Mouse (Mus musculus): ENCODE measurements around the gene Pten. TPM values are rescaled to one million over a fixed set of nuclear protein-coding genes. Genes with fewer than 3 reads are reported as not detected.
A peak's percentile ranks its signal among the peaks of the same experiment; 100 is the strongest.

Gene Pten
- total RNA-seq, 2 experiments from 2014 or later, result 141 to 154 TPM

DNA sequence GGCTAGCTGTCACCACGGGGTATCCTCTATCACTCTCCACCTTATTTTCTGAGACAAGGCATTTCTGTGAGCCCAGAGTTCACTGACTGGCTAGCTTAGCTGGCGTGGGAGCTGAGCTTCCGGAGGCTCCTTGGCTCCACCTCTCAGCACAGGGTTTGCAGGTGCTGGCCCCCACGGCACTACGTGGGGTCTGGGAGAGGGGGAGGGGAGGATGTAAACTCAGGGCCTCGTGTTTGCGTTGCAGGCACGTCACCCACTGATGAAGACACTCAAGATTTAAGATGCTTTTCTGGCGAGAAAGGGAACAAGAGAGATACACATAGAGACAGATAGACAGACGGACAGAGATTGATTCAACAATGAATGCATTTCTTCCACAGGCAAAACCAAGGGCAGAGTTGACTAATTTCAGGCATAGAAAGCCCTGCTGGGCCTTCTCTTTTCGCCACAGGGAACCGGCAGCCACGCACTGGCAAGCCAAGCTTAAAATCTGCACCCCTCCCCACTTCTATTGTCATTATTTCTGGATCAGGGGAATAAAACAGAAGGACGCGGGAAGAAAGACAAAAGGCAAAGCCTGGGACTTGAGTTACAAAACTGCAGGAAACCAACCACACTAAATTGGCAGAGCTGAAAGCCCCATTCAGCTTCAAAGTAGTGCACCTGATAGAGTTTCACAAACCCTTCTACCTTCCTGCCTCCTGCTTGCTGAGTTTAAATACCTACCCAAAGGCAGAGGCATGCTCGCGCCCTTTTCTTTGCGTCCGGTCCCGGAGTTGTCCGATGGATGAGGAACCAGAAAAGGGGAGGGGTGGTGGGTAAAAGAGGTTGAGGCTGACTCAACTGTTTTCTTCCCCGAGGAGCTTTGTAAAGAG lies 30.6 kb upstream of the Pten start:
- intact Hi-C loops (cut with DNase I), result no loop called here
- no peak for TF ChIP-seq CTCF (IDR thresholded peaks at IDR 0.05)
- H3K4me3 ChIP-seq, result no peak overlapping the region
- H3K27ac ChIP-seq, result no peak overlapping the region
- DNase-seq (ENCODE audit: extremely low spot score in 1 of 2, low spot score in 2 of 2), result no peak

GRCm38 (mm10) chr19:32729785-32730184 lies 27.5 kb upstream of the Pten start:
- no peak for DNase-seq (ENCODE audit: extremely low spot score in 1 of 2, low spot score in 2 of 2)
- no peak overlapping the region for H3K4me3 ChIP-seq
- no peak overlapping the region for H3K27ac ChIP-seq
- no peak for TF ChIP-seq CTCF (IDR thresholded peaks at IDR 0.05)
- intact Hi-C loops (cut with DNase I), result no loop called here

GRCm38 (mm10) chr19:32732922-32733321 lies 24.4 kb upstream of the Pten start:
- Histone ChIP-seq H3K27ac (no peak overlapping the region), H3K4me3 (no peak overlapping the region)
- intact Hi-C loops (cut with DNase I), result no loop called here
- no peak for TF ChIP-seq CTCF (IDR thresholded peaks at IDR 0.05)
- DNase-seq (ENCODE audit: extremely low spot score in 1 of 2, low spot score in 2 of 2), result no peak

DNA sequence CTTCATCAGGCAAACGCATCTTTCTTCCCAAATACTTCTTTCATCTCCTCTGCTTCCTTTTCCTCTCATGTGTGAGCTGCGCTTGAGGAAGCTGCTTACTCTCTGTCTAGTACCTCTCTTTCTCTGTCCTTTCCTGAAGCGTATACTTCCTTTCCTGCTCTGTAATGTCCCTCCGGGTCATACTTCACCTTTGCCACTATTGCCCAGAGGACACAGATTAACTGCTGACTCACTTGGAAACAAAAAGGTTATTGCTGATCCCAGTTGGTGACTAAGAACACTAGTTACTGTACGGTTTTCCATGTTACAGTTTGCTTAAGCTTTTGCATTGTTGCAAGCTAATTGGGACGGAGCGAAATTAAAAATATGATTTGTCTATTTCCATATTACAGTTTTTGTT lies 19.5 kb upstream of the Pten start:
- no peak overlapping the region for H3K4me3 ChIP-seq
- intact Hi-C loops (cut with DNase I), result no loop called here
- no peak for DNase-seq (ENCODE audit: extremely low spot score in 1 of 2, low spot score in 2 of 2)
- TF ChIP-seq CTCF (IDR thresholded peaks at IDR 0.05), result no peak
- H3K27ac ChIP-seq, result no peak overlapping the region

DNA sequence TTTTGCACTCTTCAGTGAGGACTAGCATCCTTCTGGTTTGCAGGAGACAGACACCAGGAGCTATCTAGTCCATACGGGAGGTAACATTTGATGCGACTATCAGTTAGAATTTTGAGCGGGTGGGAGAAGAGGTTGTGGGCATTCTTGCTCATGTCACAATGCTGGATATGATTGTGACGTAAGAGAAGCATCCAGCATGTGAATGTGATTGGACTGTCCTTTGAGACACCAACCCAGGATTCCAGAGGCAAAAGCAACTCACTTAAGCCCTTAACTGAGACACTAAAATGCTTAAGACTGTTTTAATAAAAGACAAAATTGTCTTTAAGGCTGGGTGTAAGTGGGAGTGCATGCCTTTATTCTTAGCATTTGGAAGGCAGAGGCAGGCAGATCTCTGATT lies 17.6 kb upstream of the Pten start, which contains the start of gene Atad1:
Gene Atad1 (minus strand): TSS at position 101 of the 400 bp plus-strand sequence.
- intact Hi-C loops (cut with DNase I), result no loop called here
- no peak for DNase-seq (ENCODE audit: extremely low spot score in 1 of 2, low spot score in 2 of 2)
- Histone ChIP-seq H3K4me3 (no peak within 1 kb of the TSS), H3K27ac (no peak within 1 kb of the TSS)
- TF ChIP-seq CTCF (IDR thresholded peaks at IDR 0.05), result no peak

DNA sequence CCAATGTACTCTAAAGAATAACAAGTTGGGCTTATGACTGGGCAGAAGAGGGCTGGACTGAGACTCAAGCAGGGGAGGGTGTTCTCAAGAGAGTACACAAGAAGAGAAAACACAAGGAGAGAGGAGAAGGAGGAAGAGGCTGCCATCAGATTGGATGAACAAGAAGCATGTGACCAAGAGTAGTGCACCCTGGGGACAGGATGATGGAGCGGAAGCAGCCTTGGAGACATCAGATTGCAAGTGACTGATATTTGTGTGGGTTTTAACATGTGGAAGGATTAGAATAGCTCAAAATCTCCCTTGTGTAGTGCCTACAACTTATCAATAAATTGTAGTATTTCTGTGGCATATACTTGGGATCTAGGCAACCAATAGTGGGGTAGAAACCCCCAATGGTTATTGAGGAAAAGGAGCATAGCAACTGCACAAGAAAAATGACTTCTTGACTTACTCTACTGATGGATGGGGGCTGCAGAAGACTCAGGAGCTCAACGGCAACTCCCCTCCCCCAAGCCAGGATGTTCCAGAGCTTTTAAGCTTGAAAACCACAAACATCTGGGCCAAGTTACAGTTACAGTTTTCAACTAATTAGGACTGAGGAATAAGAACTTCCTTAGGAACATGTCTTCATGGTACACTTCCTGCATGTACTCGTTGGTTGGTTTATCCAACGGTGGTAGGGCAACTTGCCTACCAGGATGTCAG lies 16.5 kb upstream of the Pten start:
- H3K27ac ChIP-seq, result no peak overlapping the region

GRCm38 (mm10) chr19:32749425-32749824 lies 7.9 kb upstream of the Pten start:
- no peak overlapping the region for H3K27ac ChIP-seq
- intact Hi-C loops (cut with DNase I), result loop anchor here (2.0 kb wide), 1 partner anchor 617 kb away; no protein-coding TSS in a partner anchor
- H3K4me3 ChIP-seq, result no peak overlapping the region
- peak; percentile 32 to 43 for DNase-seq (ENCODE audit: extremely low spot score in 1 of 2, low spot score in 2 of 2)
- TF ChIP-seq CTCF (IDR thresholded peaks at IDR 0.05), result peak; percentile 54

More for the DNA sequence above, 16.5 kb upstream of the Pten start:
- no peak overlapping the region for H3K4me3 ChIP-seq
- no peak for DNase-seq (ENCODE audit: extremely low spot score in 1 of 2, low spot score in 2 of 2)
- intact Hi-C loops (cut with DNase I), result no loop called here
- TF ChIP-seq CTCF (IDR thresholded peaks at IDR 0.05), result no peak

DNA sequence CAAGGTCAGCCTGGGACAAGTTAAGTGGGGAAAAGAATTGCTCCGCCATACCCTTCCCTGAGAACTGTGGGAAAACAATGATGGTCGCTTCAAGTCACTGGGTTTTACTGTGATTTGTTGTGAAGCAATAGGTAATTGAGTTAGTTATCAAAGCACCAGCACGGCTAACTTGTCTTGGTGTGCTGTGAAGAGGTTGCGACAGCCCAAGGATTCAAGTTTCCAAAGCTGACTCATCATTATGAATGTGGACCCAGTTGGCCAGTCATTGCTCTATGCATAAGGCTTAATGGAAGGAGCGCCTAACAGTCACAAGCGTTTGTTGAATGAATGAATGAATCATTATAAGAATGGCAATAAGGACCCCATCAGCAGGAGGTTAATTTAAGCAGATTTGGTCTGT lies 4.9 kb upstream of the Pten start:
- no peak overlapping the region for H3K27ac ChIP-seq
- intact Hi-C loops (cut with DNase I), result no loop called here
- TF ChIP-seq CTCF (IDR thresholded peaks at IDR 0.05), result no peak
- no peak overlapping the region for H3K4me3 ChIP-seq
- DNase-seq (ENCODE audit: extremely low spot score in 1 of 2, low spot score in 2 of 2), result no peak

DNA sequence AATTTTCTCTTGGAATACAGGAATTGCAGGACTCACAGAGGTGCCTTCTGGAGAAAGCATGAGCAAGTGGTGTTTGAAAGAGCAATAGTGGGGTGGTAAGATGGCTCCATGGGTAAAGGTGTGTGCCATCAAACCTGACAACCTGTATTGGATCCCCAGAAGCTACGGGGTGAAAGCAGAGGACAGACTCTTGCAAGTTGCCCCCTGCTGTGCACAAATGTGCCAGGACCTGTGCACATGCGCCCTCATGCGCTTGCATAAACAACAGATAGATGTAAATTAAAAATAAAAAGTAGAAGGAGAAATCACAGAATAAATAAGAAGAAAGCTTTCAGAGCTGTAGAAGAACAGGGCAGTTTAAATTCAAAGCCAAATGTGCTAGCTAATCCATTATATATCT lies 3.9 kb upstream of the Pten start:
- TF ChIP-seq CTCF (IDR thresholded peaks at IDR 0.05), result no peak
- DNase-seq (ENCODE audit: extremely low spot score in 1 of 2, low spot score in 2 of 2), result no peak
- H3K27ac ChIP-seq, result no peak overlapping the region
- intact Hi-C loops (cut with DNase I), result no loop called here
- H3K4me3 ChIP-seq, result no peak overlapping the region

DNA sequence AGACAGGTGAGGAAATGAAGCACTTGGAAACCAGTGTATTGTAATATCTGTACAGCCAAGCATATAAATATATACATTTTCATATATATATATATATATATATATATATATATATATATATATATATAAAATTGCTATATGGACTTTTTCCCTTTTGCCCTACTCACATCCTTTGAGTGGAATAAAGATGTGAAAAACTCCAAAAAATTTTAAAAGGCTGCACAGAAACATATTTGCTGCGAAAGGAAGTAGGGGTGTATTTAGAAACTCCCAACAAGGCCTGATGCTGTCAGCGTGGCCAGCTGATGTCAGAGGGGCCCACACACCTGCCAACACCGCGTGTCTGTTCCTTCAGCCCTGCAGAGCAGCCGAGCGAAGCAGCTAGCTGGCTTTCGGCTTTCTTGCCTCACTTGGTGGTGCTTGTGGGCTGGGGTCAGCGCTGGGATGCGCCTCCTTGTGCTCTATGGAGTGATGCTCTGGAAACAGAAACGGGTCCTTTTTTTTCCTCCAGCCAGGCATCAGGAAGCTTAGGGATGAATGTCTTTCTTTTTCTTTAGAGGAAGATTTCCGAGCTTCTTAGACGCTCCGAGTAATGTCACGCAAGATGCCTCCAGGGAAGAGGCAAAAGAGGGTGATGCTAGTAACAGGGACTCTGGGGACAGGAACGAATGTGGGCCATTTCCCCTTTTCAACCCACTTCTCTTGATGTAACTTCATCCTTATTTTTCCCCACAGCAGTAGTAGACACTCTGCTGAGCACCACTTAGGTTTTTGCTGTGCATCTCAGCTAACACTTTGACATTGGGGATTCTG lies 2.9 kb upstream of the Pten start:
- no peak for DNase-seq (ENCODE audit: extremely low spot score in 1 of 2, low spot score in 2 of 2)
- no peak for TF ChIP-seq CTCF (IDR thresholded peaks at IDR 0.05)
- intact Hi-C loops (cut with DNase I), result no loop called here
- Histone ChIP-seq H3K27ac (peak overlapping the region; percentile 8; the same call in 1 of the 2 replicates), H3K4me3 (no peak overlapping the region)

- peak overlapping the region; percentile 99 for H3K27ac ChIP-seq
- TF ChIP-seq CTCF (IDR thresholded peaks at IDR 0.05), result no peak
Observed at GRCm38 (mm10) chr19:32755104-32755791, 2.0 kb upstream of the Pten start.

More at GRCm38 (mm10) chr19:32755104-32755791, 2.0 kb upstream of the Pten start:
- no peak for DNase-seq (ENCODE audit: extremely low spot score in 1 of 2, low spot score in 2 of 2)
- intact Hi-C loops (cut with DNase I), result loop anchor here (5.0 kb wide), 1 partner anchor 347 kb away; no protein-coding TSS in a partner anchor
- peak overlapping the region; percentile 94 for H3K4me3 ChIP-seq

Measured in left cerebral cortex, adult 2 months (tissue).